Mouse (Mus musculus): ENCODE data around the gene Sept9.

Gene Sept9

DNA sequence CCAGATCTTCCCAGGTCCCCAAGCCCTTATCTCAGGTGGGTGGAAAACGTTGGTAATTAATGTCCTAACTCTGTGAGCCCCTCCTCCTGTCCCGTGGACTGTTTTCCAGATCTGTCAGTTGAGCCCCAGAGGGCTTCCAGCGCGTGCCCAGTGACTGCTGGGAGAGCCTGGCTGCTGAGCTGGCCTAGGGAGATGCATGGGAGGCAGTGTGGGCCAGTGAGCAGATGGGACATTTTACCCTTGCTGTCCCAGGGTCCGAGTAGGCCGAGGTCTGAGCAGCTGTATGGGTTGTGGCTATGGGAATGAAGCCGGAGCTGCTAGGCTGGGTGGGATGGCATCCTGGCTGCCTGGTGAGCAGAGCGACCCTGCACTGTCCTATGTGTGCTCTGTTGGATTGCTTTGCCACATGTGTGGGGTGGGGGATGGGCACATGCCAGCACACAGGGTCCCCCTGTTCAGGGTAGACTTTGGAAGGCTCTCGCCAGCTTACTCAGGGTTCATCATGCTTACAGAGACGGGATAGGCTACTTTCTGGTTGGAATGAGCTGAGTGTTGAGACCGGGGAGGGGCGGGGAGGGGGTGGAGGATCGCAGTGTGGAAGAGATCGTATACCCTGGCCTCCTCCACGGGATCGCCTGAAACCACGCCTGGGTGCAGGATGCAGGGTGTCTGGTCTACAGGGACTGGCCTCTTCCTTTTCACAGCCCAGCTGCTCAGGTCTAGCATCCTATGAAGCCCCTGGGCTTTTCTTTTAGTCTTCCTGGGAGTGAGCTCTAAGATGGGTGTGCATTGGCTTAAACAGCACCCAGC lies 109.9 kb downstream of the Sept9 start:
- DNase-seq (ENCODE audit: extremely low read depth, insufficient read length, low spot score), result no peak

- no peak for DNase-seq (ENCODE audit: extremely low read depth, insufficient read length, low spot score)
Measured at GRCm38 (mm10) chr11:117309918-117310287, 110.4 kb downstream of the Sept9 start.

DNA sequence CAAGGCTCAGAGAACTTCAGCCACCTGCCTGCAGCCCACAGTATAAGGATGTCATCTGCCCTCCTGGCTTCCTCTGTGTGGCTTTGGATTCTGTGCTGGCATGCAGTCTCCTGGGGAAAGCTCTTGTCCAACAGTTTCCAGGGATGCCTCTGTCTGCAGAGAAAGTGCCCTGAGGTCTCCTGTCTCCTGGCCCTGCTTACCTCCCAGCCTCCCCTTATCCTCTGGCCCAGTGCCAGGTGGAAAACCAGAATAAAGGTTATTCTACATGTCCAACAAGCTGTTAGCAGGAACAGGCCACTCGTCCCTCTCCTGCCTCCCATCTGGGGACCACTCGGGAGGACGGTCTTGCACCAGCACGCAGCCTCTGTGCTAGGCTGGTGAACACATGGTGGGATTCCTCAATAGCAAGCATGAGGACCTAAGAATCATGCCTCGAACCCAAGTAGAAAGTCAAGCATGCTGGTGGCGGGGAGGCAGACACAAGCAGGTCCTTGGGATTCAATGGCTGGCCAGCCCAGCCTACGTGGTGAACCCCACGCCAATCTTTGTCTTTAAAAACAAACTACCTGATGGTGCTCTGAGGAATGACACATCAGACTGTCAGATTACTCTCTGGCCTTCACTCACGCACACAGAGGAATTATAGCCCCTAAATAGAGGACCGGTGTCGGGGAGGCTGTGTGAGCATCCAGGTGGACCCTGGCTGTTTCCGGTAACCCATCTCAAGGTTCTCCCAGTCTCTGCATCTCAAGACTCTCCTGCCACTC lies 111.1 kb downstream of the Sept9 start:
- DNase-seq (ENCODE audit: extremely low read depth, insufficient read length, low spot score), result no peak

DNA sequence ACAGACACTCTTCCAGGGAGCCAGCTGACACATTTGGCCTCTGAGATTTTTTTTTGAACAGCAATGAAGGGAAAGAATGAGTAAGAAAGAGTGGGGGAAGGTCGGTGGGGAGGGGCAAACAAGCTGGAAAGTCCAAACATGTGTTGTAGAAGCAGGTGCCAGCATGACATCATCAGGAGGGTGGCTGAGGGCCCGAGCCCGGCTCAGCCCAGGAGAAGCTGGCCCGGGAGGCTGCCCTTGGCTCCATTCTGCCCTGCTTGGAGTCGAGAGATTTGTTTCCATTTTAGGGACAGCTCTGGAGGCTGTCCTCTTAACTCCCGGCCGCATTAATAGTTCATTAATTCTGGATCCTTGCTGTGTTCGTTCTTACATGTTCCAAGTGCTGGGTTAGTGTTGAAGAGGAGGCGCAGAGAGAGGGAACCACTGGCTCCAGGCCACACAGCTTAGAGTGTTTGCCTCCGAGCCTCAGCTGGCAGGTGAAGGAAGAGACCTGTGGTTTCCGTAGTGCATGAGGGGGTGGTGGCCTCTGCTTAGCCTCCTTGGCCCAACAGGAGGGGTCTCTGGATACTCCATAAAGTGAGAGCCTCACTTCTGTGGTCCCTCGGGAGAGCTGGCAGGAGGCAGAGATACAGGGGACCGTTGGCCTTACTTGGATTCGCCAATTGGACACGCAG lies 111.8 kb downstream of the Sept9 start:
- DNase-seq (ENCODE audit: extremely low read depth, insufficient read length, low spot score), result peak; percentile 86

DNA sequence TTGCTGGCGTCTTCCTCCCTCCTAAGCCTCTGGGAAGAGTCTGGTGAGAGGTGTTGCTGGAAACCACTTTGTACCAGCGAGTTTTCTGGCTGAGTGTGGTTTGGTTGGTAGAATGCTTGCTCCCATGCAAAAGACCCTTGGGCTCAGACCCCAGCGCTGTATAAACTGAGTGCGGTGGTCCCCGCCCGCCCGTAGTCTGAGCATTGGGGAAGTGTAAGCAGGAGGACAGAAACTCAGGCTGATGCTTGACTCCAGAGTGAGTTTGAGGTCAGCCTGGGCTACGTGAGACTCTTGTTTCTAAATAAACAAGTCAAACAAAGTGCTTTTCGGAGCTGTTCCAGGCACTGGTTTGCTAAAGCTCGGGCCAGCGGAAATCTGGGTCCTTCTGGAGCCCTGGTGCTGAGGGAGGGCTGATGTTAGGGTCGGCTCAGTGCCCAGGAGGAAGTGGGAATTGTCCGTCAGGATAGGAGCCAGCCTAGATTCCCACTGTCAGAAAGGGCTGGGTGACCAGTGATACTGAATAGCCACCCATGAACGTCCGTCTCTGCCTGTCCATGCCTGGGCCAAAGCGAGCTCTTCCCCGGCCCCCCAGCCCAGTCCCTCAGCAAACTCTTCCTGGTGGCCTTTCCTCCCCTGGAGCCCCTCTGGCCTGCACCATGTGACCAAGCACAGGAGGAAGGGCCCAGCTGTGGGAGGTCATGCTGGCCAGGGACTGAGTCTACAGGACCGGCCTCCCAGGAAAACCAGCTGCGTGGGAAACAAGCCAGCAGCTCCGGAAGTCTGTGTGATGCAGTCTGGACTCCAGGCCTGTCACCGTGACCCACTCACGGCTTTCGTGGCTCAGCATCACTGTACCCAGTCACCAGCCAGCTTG lies 112.8 kb downstream of the Sept9 start:
- peak; percentile 89 for DNase-seq (ENCODE audit: extremely low read depth, insufficient read length, low spot score)

- DNase-seq (ENCODE audit: extremely low read depth, insufficient read length, low spot score), result no peak
Measured at GRCm38 (mm10) chr11:117312936-117313335, 113.5 kb downstream of the Sept9 start.

- DNase-seq (ENCODE audit: extremely low read depth, insufficient read length, low spot score), result no peak
Measured at GRCm38 (mm10) chr11:117313446-117313845, 114.0 kb downstream of the Sept9 start.

DNA sequence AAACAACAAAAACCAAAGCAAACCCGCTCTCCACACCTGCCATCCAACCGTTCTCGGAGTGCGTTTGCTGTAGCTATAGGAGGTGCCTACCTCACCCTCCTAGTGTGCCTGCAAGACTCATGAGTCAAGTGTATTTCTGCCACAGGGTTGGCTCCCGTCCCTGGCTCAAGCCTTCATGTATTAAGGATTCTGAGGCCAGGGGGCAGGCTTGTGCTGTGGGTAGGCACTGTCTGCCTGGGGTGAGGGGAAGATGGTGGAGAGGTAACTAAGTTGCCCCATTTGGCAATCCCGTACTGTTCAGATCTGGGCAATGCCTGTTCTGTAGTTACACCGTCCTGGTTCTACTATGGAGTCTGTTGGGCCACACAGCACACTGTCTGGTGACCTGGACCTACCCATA lies 114.6 kb downstream of the Sept9 start:
- DNase-seq (ENCODE audit: extremely low read depth, insufficient read length, low spot score), result peak; percentile 64

- DNase-seq (ENCODE audit: extremely low read depth, insufficient read length, low spot score), result no peak
Measured at GRCm38 (mm10) chr11:117314520-117314919, 115.1 kb downstream of the Sept9 start.

DNA sequence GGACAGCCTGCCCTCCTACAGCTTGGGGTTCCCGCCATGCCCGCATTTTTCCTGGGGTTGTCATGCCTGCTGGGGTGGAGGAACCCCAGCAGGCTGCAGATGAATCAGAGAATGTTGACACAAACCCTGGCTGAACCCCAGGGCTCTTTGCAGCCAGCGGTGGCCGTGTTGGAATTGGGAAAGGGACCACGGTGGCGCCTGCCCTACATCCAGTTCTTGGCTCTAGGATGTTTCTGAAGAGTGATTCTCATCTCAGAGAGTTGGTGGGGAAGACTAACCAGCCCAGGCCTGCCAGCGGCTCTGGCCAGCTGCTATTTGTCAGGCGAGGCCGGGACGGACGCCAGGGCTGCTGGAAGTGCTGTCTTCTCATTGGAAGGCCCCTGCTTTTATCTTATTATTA lies 115.8 kb downstream of the Sept9 start:
- DNase-seq (ENCODE audit: extremely low read depth, insufficient read length, low spot score), result peak; percentile 86

GRCm38 (mm10) chr11:117316441-117317331 lies 117.2 kb downstream of the Sept9 start:
- no peak for DNase-seq (ENCODE audit: extremely low read depth, insufficient read length, low spot score)

GRCm38 (mm10) chr11:117317429-117318101 lies 118.1 kb downstream of the Sept9 start:
- peak; percentile 81 for DNase-seq (ENCODE audit: extremely low read depth, insufficient read length, low spot score)

- DNase-seq (ENCODE audit: extremely low read depth, insufficient read length, low spot score), result no peak
Measured at GRCm38 (mm10) chr11:117318202-117318601, 118.7 kb downstream of the Sept9 start.

DNA sequence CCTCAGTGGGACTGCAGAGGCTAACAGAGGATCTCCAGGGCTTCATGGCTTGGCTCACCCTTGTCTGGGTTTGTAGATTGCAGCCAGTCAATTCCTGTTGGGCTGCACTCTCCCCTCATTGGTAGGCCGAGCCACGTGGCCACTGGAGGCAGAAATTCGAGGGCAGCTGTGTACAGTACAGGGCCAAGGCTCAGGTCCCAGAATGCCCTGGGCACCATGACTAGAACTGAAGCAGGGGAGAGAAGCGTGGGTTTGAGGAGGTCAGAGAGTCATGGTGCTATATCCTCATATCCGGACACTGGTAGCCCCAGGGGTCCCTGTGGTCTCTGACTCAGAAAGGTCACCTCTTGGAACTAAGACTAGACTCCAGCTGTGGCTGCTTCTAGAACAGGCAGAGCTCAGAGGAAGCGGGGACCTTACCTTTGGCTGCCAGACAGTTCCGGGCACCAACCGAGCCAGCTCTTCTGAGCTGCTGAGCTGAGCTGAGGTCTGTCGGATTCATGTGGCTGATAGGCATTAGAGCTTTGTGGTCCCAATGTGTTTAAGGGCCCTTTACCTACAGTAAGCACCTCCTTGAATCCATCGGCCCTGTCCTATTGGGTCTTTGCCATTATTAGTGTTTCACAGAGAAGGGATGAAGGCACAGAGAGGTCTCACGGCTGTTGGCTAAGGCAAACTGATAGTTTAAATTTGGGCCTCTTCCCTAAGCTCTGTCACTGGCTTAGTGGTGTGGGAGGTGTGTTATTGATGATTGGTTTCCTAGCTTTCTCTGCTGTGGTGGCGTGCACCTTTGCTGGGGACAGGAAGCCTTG lies 119.5 kb downstream of the Sept9 start:
- peak; percentile 79 for DNase-seq (ENCODE audit: extremely low read depth, insufficient read length, low spot score)

GRCm38 (mm10) chr11:117319543-117320335 lies 120.3 kb downstream of the Sept9 start:
- DNase-seq (ENCODE audit: extremely low read depth, insufficient read length, low spot score), result no peak

GRCm38 (mm10) chr11:117320482-117320881 lies 121.0 kb downstream of the Sept9 start:
- no peak for DNase-seq (ENCODE audit: extremely low read depth, insufficient read length, low spot score)

GRCm38 (mm10) chr11:117321311-117321971 lies 122.0 kb downstream of the Sept9 start:
- DNase-seq (ENCODE audit: extremely low read depth, insufficient read length, low spot score), result no peak
